Mouse (Mus musculus): ENCODE data around the gene BC055324.

- TF ChIP-seq NELFE (IDR thresholded peaks at IDR 0.05; ENCODE audit: low read depth, low read length) (no peak), USF2 (conservative IDR thresholded peaks at IDR 0.05; ENCODE audit: low read depth, low read length) (no peak), CTCF (conservative IDR thresholded peaks at IDR 0.05 in 1 of 2, IDR thresholded peaks at IDR 0.05 in 1 of 2; ENCODE audit: low read depth in 2 of 2, low read length in 2 of 2) (peak in 1 of 2 experiments; percentile 74; a peak in 3 of 4 replicates), POLR2A (IDR thresholded peaks at IDR 0.05; ENCODE audit: low read depth, low read length) (no peak), JUND (conservative IDR thresholded peaks at IDR 0.05; ENCODE audit: low read depth, low read length) (no peak), E2F4 (IDR thresholded peaks at IDR 0.05; ENCODE audit: insufficient replicate concordance, low read depth, low read length) (no peak), SMC3 (IDR thresholded peaks at IDR 0.05; ENCODE audit: low read depth, low read length) (peak; percentile 56), NRF1 (IDR thresholded peaks at IDR 0.05; ENCODE audit: low read depth, low read length) (no peak), ZMIZ1 (IDR thresholded peaks at IDR 0.05; ENCODE audit: low read depth, low read length) (no peak), CHD2 (IDR thresholded peaks at IDR 0.05; ENCODE audit: low read length) (no peak), USF1 (IDR thresholded peaks at IDR 0.05; ENCODE audit: low read depth, low read length) (no peak)
Observed at GRCm38 (mm10) chr1:164009235-164009634, 14.6 kb upstream of the BC055324 start.

All from CH12.LX (cell line).